Mouse (Mus musculus) forebrain, embryonic 11.5 days (tissue): ENCODE data around the gene Gm43552. TPM values are rescaled to one million over a fixed set of nuclear protein-coding genes. Genes with fewer than 3 reads are reported as not detected.

Source experiments
- ATAC-seq: fragments of 200-750 bp; cut with Nextera tagmentation; replicated peaks from 2 replicates; pipeline ENCODE4 v1.8.0; 2017; ENCODE audit warnings: moderate TSS enrichment; ENCODE audit not compliant: low FRiP score
- DNase-seq: peaks from one replicate; pipeline ENCODE4 v3.0.0-alpha.2; 2017; ENCODE audit warnings: low spot score
- H3K27ac ChIP-seq: fragments of 300-500 bp; sonication (generic); 2 replicates; pipeline ENCODE4 v1.5.1; 2014; ENCODE audit warnings: low read depth, low read length
- H3K27me3 ChIP-seq: fragments of 300-500 bp; sonication (generic); 2 replicates; pipeline ENCODE4 v1.6.1; 2014; ENCODE audit warnings: mild to moderate bottlenecking, low read length, mixed read lengths; ENCODE audit not compliant: control insufficient read depth, insufficient read depth
- H3K36me3 ChIP-seq: fragments of 300-500 bp; sonication (generic); 2 replicates; pipeline ENCODE4 v1.6.1; 2014; ENCODE audit warnings: mild to moderate bottlenecking, low read length, moderate library complexity, mixed read lengths; ENCODE audit not compliant: control insufficient read depth, insufficient read depth
- H3K4me1 ChIP-seq: fragments of 300-500 bp; sonication (generic); replicated peaks from 2 replicates; pipeline ENCODE4 v1.6.1; 2014; ENCODE audit warnings: low read length, mixed read lengths; ENCODE audit not compliant: control insufficient read depth, insufficient read depth
- H3K4me2 ChIP-seq: fragments of 300-500 bp; sonication (generic); 2 replicates; pipeline ENCODE4 v1.6.1; 2014; ENCODE audit warnings: low read depth, mild to moderate bottlenecking, low read length, moderate library complexity, mixed read lengths; ENCODE audit not compliant: severe bottlenecking
- H3K4me3 ChIP-seq: fragments of 300-500 bp; sonication (generic); 2 replicates; pipeline ENCODE4 v1.5.1; 2014; ENCODE audit warnings: low read depth, low read length
- H3K9ac ChIP-seq: fragments of 300-500 bp; sonication (generic); 2 replicates; pipeline ENCODE4 v1.6.1; 2014; ENCODE audit warnings: low read length
- H3K9me3 ChIP-seq: fragments of 300-500 bp; sonication (generic); 2 replicates; pipeline ENCODE4 v1.6.1; 2016; ENCODE audit warnings: low read length, mixed read lengths; ENCODE audit not compliant: control insufficient read depth
- WGBS: fragments of 180-500 bp; shearing (Covaris S2); extraction: QIAGEN DNeasy Blood & Tissue Kit; methylation state at CpG from one replicate; pipeline ENCODE4 v1.1.7; 2014; 5-methylcytosine and 5-hydroxymethylcytosine counted together
- polyA plus RNA-seq: library from polyadenylated mRNA; unstranded; fragments of >200 nt; fragmentation: Nextera tagmentation; extraction: Ambion mirVana; gene quantifications from 2 replicates; pipeline ENCODE4 v1.2.1, GENCODE M21; 2014

Gene Gm43552
- polyA plus RNA-seq, 1 experiment from 2014 or later = not detected

DNA sequence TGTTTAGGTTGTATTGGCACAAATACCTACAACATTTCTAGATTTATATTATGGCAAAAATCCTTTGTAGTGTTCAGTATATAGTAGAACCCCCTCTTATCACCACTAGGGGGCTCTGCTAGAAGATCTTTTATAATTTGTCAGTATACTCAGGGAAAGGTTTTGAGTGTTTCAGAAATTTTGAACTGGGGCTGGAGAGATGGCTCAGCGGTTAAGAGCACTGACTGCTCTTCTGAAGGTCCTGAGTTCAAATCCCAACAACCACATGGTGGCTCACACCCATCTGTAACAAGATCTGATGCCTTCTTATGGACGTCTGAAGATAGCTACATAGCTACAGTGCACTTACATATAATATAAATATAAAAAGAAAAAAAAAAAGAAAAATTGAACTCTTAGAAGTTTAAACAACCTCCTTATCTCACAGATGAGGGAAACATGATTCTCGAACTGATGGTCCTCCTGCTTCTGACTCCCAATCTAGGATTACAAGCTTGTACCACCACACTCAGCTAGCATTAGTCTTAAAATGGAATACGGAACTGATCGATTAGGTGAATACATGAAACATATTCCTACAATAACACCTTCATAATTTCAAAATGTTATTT, 42.9 kb upstream of the Gm43552 start:
- ATAC-seq (no peak), DNase-seq (no peak)
- H3K9ac ChIP-seq = no peak overlapping the region
- no peak overlapping the region for H3K4me3 ChIP-seq
- no peak overlapping the region for H3K4me2 ChIP-seq
- no peaks in the 10 kb centered on the region for H3K36me3 ChIP-seq
- H3K27me3 ChIP-seq = no peaks in the 10 kb centered on the region
- 75% methylated on average over 5 of the region's 5 CpGs for WGBS
- no peaks in the 10 kb centered on the region for H3K9me3 ChIP-seq
- no peaks in the 10 kb centered on the region; the same call in 1 of the 2 replicates for H3K4me1 ChIP-seq
- no peak overlapping the region for H3K27ac ChIP-seq

- DNase-seq (no peak), ATAC-seq (no peak)
These were observed 41.9 kb upstream of the Gm43552 start for GRCm38 (mm10) chr5:65534496-65534895.

GRCm38 (mm10) chr5:65531283-65531682, 38.6 kb upstream of the Gm43552 start:
- no peak for ATAC-seq
- 68% methylated on average over 3 of the region's 3 CpGs for WGBS
- no peak for DNase-seq

More at GRCm38 (mm10) chr5:65534496-65534895, 41.9 kb upstream of the Gm43552 start:
- Histone ChIP-seq H3K36me3 (no peaks in the 10 kb centered on the region), H3K4me1 (no peaks in the 10 kb centered on the region; the same call in 1 of the 2 replicates), H3K4me2 (no peak overlapping the region), H3K4me3 (no peak overlapping the region), H3K9me3 (no peaks in the 10 kb centered on the region), H3K27ac (no peak overlapping the region), H3K9ac (no peak overlapping the region), H3K27me3 (no peaks in the 10 kb centered on the region)
- WGBS = 57% methylated on average over 4 of the region's 4 CpGs

GRCm38 (mm10) chr5:65525674-65526443, 33.2 kb upstream of the Gm43552 start:
- no peaks in the 10 kb centered on the region for H3K9me3 ChIP-seq
- DNase-seq = no peak
- 3% methylated on average over 8 of the region's 8 CpGs for WGBS
- no peak; the same call in 1 of the 2 replicates for ATAC-seq
- H3K9ac ChIP-seq = no peak overlapping the region
- H3K27ac ChIP-seq = no peak overlapping the region
- no peak overlapping the region for H3K4me2 ChIP-seq
- H3K27me3 ChIP-seq = no peaks in the 10 kb centered on the region
- H3K36me3 ChIP-seq = no peaks in the 10 kb centered on the region
- H3K4me1 ChIP-seq = peaks cover 4% of the 10 kb centered on the region; the same call in 1 of the 2 replicates
- no peak overlapping the region for H3K4me3 ChIP-seq

More at GRCm38 (mm10) chr5:65531283-65531682, 38.6 kb upstream of the Gm43552 start:
- peaks cover 4% of the 10 kb centered on the region; the same call in 1 of the 2 replicates for H3K4me1 ChIP-seq
- no peaks in the 10 kb centered on the region for H3K36me3 ChIP-seq
- no peak overlapping the region for H3K27ac ChIP-seq
- H3K4me3 ChIP-seq = no peak overlapping the region
- no peak overlapping the region for H3K9ac ChIP-seq
- H3K4me2 ChIP-seq = no peak overlapping the region
- H3K9me3 ChIP-seq = no peaks in the 10 kb centered on the region
- no peaks in the 10 kb centered on the region for H3K27me3 ChIP-seq

DNA sequence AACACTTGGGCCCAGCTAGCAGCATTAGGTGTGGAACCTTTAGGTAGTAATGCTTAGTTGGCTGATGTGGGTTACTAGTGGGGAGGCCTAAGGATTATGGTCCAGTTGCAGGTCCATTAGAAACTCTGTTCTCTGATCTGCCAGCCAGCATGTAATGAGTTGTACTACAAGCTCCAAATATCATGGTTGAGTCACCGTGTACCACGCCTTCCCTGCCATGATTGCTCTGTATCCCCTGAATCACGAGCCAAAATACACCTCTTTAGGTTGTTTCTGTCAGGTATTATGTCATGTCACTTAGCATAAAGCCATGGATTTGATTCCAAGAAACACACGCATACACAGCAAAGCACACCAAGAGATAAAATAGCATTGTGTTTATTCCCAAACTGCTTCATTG, 32.2 kb upstream of the Gm43552 start:
- Histone ChIP-seq H3K4me2 (no peak overlapping the region), H3K4me1 (peaks cover 4% of the 10 kb centered on the region; the same call in 1 of the 2 replicates), H3K9ac (no peak overlapping the region), H3K9me3 (no peaks in the 10 kb centered on the region), H3K27me3 (no peaks in the 10 kb centered on the region), H3K27ac (no peak overlapping the region), H3K36me3 (no peaks in the 10 kb centered on the region), H3K4me3 (no peak overlapping the region)
- DNase-seq (no peak), ATAC-seq (no peak)
- whole genome bisulfite sequencing = 70% methylated on average over 4 of the region's 4 CpGs

DNA sequence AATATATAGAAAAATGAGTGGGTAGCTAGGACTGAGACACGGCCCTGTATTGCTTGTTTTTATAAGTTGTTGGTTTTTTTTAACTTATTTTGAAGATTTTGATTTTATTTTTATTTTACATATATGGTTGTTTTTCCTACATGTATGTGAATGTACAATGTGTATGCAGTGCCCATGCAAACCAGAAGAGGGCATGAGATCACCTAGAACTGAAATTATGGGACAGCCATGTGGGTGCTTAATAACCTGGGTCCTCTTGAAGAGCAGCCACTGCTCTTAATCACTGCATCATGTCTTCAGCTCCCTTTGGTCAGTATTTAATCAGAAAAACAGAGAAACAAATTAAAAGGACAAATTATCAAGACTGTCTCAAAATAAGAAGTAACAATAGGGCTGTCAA, 29.2 kb upstream of the Gm43552 start:
- H3K36me3 ChIP-seq = no peaks in the 10 kb centered on the region
- H3K9ac ChIP-seq = no peak overlapping the region
- no peak overlapping the region for H3K4me2 ChIP-seq
- no peaks in the 10 kb centered on the region for H3K4me1 ChIP-seq
- H3K27ac ChIP-seq = no peak overlapping the region
- no peak overlapping the region for H3K4me3 ChIP-seq
- DNase-seq (no peak), ATAC-seq (no peak)
- 90% methylated on average over 1 of the region's 1 CpGs for WGBS
- H3K27me3 ChIP-seq = no peaks in the 10 kb centered on the region
- H3K9me3 ChIP-seq = no peaks in the 10 kb centered on the region

DNA sequence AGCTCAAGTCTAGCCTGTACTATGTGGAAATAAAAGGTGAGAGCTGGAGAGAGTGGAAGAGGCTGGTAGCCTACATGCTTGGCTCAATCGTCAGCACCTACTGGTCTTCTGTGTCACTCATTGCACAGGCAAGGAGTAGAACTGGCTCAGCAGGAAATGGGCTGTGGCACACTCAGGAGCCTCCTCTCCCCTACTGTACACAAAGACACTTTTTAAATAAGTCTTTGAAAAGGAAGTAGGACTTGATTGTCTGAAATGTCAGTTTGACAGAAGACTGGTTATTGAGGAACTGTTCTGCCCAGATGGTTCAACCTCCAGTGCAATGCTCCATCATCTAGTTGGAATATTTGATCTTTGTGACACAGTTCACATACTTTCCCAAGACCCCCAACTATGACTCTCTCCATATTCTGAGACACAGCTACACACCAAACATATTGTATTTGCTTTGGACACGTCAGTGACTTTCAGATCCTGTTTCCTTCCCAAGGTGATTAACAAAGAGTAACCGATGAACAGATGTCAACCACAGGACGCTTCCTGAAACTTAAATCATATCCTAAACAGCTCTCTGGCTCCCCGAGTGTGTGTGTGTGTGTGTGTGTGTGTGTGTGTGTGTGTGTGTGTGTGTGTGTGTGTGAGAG, 22.1 kb upstream of the Gm43552 start:
- no peaks in the 10 kb centered on the region for H3K9me3 ChIP-seq
- H3K4me3 ChIP-seq = no peak overlapping the region
- DNase-seq (no peak), ATAC-seq (no peak)
- no peak overlapping the region for H3K4me2 ChIP-seq
- 69% methylated on average over 5 of the region's 5 CpGs for WGBS
- H3K27ac ChIP-seq = no peak overlapping the region
- H3K9ac ChIP-seq = no peak overlapping the region
- H3K27me3 ChIP-seq = no peaks in the 10 kb centered on the region
- H3K4me1 ChIP-seq = no peaks in the 10 kb centered on the region
- no peaks in the 10 kb centered on the region for H3K36me3 ChIP-seq

DNA sequence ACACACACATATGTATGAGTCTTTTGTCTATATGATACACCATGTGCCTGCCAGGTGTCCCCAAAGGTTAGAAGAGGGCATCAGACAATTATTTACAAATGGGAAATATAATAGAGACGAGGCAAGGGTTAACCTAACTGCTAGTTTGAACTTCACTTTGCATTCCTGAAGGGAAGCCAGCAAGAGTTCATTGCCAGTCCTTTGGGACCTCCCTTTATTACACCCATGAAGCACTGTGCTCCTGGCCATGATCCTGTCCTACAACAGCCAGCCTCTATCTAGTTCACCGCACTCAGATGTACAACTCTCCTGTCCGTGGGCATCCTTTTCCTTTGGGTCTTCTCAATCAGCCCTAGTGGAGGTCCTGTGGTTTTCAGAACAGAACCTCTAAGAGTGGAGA, 20.9 kb upstream of the Gm43552 start:
- ATAC-seq (no peak), DNase-seq (no peak)
- Histone ChIP-seq H3K9ac (no peak overlapping the region), H3K4me1 (no peaks in the 10 kb centered on the region), H3K9me3 (no peaks in the 10 kb centered on the region), H3K36me3 (no peaks in the 10 kb centered on the region), H3K27ac (no peak overlapping the region), H3K4me2 (no peak overlapping the region), H3K4me3 (no peak overlapping the region), H3K27me3 (no peaks in the 10 kb centered on the region)
- 87% methylated on average over 3 of the region's 3 CpGs for WGBS
